Mouse (Mus musculus): ENCODE measurements at regions not wholly inside any gene's neighbourhood (a gene's known extent, or its start where the extent isn't known, plus 50 kb on each side); places are given as distances from the start of the nearest gene placed in this dataset.
A peak's percentile ranks its signal among the peaks of the same experiment; 100 is the strongest.

DNA sequence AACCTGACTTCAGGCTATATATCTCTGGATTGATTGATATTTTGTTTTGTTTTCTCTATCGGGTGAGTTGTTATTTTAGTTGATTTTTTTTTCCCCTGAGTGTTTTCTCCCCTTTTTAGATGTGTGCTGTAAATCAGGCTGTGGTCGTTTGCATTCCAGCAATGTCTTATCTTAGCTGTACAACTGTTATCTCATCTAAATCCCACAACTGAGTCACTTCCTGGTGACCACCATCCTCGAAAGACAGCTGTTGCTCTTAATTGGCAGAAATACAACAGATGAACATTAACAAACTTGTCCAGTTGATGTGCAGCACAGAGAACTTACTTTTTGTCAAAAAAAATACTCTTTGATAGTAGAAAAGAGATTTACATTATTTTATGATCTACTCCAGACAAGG lies 285.0 kb upstream of the Atp2b1 start:
- intact Hi-C loops (cut with DNase I), result no loop called here
- no peak for DNase-seq

DNA sequence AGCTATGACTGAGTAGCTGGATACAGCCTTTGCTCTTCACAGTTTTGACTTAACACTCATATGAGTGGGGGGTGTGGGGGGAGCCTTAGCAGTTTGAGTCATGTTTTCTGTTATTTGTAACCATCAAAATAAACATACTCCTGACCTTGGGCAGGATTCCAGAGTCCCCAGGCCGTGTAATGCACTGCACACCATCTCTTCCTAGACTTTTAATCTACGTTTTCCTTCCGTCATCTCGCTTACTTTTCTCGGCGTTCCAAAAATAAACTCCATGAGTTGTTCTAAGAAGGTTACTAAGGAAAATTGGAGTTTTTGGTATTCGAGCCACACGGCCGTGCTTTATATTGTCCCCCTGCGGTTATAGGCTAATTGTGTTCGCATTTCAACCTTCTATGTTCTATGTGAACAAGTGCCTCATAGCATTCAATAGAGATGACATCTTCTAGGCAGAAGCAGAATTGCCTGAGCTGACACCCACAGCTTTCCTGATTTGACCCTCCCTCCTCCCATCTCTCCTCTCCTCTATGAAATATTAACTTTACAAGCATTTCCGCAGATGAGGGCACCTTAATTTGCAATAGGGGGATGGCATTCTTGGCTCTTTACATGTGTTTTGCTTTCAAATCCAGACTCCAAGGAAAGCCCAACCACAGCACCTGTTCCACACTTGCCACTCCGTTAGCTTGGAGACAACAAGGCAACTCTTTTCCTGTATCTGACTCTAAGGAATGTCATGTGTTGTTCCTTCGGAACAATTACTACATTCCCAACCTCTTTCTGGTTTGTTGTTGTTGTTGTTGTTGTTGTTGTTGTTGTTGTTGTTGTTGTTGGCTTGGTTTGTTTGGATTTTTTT lies 276.2 kb upstream of the Atp2b1 start:
- intact Hi-C loops (cut with DNase I), result no loop called here
- no peak for DNase-seq

DNA sequence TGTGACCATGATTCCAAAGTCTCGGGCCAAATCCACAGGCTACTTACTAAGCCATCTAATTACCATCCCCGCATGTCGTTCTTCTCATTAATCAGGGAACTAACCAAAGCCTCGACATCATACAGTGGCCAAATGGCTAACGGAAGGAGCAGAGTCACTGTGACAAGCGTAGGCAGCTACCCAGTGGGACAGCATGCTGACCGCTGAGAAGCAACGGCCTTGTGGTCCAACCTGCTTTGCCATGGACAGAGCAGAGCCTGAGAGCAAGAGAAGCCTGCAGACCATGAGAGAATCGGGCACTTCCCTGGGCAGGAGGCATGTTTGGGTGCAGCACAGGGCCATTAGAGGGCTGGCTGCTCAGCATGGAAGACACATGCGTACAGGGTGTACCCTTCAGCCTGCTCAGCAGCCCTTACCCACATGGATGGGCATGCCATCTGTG lies 268.5 kb upstream of the Atp2b1 start:
- no peak for DNase-seq
- intact Hi-C loops (cut with DNase I), result no loop called here

DNA sequence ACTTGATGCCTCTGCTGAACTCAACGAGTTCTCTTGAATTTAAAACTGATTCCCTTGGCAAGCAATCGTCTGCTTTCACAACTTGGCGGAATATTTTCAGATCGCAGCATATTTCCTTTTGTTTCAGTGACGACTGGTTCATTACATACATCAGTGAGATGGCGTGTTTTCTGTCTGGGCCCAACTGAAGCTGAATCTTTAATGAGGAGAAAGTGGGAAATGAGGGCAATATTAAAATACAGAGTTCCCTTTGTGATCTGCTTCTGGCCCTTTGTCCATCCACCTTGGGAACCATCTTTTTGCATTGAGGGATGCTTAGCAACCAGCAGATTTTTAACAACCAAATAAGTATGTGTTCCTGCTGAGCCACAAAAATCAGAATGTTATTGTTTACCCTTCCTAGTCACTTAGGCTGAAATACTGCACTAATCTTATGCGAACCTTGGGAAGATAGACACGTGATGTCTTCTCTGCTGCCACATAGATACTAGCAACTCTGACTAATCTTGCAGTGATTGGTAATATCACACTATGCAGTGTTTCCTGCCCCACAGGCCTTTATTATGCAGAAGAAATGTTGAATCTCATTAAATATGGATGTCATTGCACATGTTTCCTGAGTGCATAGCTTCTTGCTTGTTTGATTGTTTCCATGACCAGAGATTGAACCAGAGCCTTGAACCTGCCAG lies 267.8 kb upstream of the Atp2b1 start:
- DNase-seq, result no peak
- intact Hi-C loops (cut with DNase I), result no loop called here

DNA sequence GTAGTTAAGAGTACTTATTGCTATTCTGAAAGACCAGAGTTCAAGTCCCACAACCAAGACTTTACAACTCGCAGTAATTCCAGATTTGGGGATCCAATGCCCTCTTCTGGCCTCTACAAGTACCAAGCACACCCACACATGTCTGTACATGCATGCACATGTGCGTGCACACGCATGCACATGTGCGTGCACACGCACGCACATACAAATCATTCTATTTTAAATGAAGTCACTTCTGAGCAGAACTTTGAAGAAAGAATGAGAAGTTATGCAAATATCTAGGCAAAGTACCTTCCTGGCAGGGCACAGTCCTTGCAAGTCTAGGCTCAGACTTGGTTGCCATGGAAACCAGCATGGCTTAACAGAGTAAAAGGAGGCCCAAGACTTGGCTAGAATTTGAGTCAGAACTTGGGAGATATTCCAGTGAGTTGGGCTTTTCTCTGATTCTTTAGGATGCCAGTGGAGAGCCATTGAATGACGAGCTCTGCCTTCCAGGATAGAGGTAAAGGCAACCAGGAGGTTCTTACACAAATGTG lies 265.4 kb upstream of the Atp2b1 start:
- intact Hi-C loops (cut with DNase I), result no loop called here
- DNase-seq, result no peak

GRCm38 (mm10) chr10:98650533-98650932 lies 263.7 kb upstream of the Atp2b1 start:
- intact Hi-C loops (cut with DNase I), result no loop called here
- DNase-seq, result no peak

GRCm38 (mm10) chr10:98651127-98651526 lies 263.1 kb upstream of the Atp2b1 start:
- intact Hi-C loops (cut with DNase I), result no loop called here
- DNase-seq, result no peak

- intact Hi-C loops (cut with DNase I), result no loop called here
- no peak for DNase-seq
Observed at GRCm38 (mm10) chr10:98651599-98651998, 262.6 kb upstream of the Atp2b1 start.

DNA sequence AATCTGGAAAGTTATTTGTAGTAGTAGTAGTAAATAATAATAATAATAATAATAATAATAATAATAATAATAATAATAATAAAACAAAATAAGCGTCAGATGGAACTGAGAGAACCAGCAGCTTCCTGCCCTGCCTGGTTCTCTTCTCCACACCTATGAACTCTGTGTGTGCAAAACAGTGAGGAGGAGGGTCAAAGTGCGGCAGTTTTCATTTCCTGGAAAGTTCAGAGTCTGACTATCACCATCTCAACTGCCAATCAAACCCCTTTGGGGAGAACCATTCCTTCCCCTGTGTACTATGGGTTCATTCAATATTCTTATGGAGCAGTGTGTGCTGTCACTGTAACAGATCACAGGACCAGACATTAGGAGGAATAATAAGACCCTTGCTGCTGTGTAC lies 262.1 kb upstream of the Atp2b1 start:
- intact Hi-C loops (cut with DNase I), result no loop called here
- no peak for DNase-seq

- no peak for DNase-seq
- intact Hi-C loops (cut with DNase I), result no loop called here
Observed at GRCm38 (mm10) chr10:98660747-98661146, 253.5 kb upstream of the Atp2b1 start.

DNA sequence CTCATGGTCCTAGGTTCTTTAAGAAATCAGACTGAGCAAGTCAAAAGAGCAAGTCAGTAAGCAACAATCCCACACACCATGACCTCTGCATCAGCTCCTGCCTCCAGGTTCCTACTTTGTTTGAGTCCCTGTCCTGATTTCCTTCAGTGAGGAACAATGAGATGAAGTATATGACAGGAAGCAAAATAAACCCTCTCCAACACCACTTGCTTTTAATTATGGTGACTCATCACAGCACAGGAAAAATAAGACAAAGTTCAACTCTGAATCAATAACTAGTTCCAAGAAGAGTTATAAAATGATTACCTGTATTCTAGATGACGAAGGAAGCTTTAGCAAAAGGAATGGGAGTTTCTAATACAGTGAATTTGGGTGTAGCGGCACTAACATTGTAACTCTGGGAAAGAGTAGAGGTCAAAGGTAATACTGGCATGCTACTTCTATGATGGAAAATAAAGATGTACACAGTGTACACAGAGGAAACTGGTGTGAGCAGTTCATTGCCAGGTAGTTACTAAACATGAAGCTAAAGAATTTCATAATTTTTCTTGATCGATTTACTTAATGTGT lies 248.2 kb upstream of the Atp2b1 start:
- intact Hi-C loops (cut with DNase I), result no loop called here
- no peak for DNase-seq

GRCm38 (mm10) chr10:98667728-98668127 lies 246.5 kb upstream of the Atp2b1 start:
- intact Hi-C loops (cut with DNase I), result no loop called here
- no peak for DNase-seq

GRCm38 (mm10) chr10:98674131-98674530 lies 240.1 kb upstream of the Atp2b1 start:
- intact Hi-C loops (cut with DNase I), result no loop called here
- no peak for DNase-seq

GRCm38 (mm10) chr10:98676907-98677306 lies 237.3 kb upstream of the Atp2b1 start:
- intact Hi-C loops (cut with DNase I), result no loop called here
- DNase-seq, result no peak

DNA sequence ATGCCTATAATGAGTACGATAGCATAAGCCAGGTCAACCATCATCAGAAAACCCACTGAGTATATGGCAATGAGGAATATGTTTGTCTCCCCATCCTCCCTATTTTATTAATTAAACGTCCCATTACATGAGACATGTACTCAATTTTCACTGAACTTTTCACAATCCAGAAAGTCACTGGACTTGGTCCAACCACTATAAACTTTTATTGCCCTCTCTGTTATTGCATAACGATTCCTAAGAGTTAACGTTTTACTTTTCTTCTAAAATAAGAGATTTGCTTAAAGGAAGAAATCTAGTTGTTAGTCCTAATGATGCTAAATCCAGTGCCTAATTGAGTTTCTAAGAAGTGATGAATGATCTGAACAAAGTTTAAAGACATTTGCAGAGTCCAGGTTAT lies 236.0 kb upstream of the Atp2b1 start:
- intact Hi-C loops (cut with DNase I), result no loop called here
- no peak for DNase-seq

- intact Hi-C loops (cut with DNase I), result no loop called here
- DNase-seq, result no peak
Observed at GRCm38 (mm10) chr10:98682436-98682835, 231.8 kb upstream of the Atp2b1 start.

- intact Hi-C loops (cut with DNase I), result no loop called here
- peak; percentile 21 to 23 for DNase-seq
Observed at GRCm38 (mm10) chr10:98684195-98684594, 230.0 kb upstream of the Atp2b1 start.

GRCm38 (mm10) chr10:98684707-98685106 lies 229.5 kb upstream of the Atp2b1 start:
- no peak for DNase-seq
- intact Hi-C loops (cut with DNase I), result no loop called here

DNA sequence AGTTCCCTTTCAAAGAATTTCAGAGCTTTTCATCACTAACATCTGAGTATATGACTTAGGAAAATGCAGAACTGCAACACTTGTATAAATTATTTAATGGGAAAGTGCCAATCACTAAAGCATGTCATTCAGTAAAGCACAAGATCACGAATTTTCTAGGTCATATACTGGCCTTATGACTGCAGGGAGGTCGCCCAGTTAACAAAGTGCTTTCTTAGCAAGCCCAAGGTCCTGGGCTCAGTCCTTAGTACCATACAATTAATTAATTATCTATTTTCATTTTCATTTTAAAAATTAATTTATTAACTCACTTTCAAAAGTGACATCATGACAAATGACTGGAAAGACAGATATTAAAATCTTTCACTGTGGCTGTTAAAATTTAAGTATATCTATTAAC lies 228.5 kb upstream of the Atp2b1 start:
- intact Hi-C loops (cut with DNase I), result no loop called here
- DNase-seq, result no peak

DNA sequence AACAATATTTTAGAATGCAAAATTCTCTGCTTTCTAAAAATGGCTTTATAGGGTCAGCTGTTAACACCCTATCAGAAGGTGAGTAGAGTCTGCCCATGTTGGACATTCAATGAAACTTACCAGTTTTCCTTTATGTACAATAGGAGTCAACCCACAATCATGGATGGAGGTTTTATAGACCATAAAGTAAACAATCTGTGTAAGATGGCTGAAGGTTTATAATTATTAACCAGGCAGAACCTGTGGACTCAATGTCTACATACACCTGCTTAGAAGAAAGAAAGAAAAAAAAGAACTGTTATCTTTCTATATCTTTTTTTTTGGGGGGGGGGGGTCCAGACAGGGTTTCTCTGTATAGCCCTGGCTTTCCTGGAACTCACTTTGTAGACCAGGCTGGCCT lies 227.8 kb upstream of the Atp2b1 start:
- intact Hi-C loops (cut with DNase I), result no loop called here

GRCm38 (mm10) chr10:98691816-98692215 lies 222.4 kb upstream of the Atp2b1 start:
- no peak for DNase-seq
- intact Hi-C loops (cut with DNase I), result no loop called here

More for the DNA sequence above, 227.8 kb upstream of the Atp2b1 start:
- DNase-seq, result no peak
